Mouse (Mus musculus): ENCODE data around the gene Gm34302. TPM values are rescaled to one million over a fixed set of nuclear protein-coding genes. Genes with fewer than 3 reads are reported as not detected.

Gm34302 gene
- total and polyA plus RNA-seq, 2 experiments from 2014 or later, result 1.2 TPM; not detected in 1

GRCm38 (mm10) chr3:63439738-63440137 is 43.9 kb downstream of the Gm34302 start:
- TF ChIP-seq CTCF (IDR thresholded peaks at IDR 0.05; ENCODE audit: low read depth) (no peak), EP300 (IDR thresholded peaks at IDR 0.05; ENCODE audit: low read depth) (no peak)
- peaks cover 3% of the 10 kb centered on the region; the same call in 1 of the 2 replicates for H3K4me1 ChIP-seq (ENCODE audit: control insufficient read depth, insufficient read depth)
- H3K27me3 ChIP-seq (ENCODE audit: control insufficient read depth, insufficient read depth, low read length), result no peaks in the 10 kb centered on the region
- H3K9ac ChIP-seq (replicated peaks; ENCODE audit: low read depth, low read length), result no peak overlapping the region
- no peak for DNase-seq (ENCODE audit: low spot score)
- H3K4me2 ChIP-seq (ENCODE audit: low read depth, low read length), result no peak overlapping the region
- H3K9me3 ChIP-seq (replicated peaks; ENCODE audit: control insufficient read depth, low read length), result no peaks in the 10 kb centered on the region
- ATAC-seq (ENCODE audit: insufficient read depth, low read depth), result no peak
- H3K36me3 ChIP-seq (replicated peaks; ENCODE audit: control insufficient read depth, insufficient read depth, low read length), result no peaks in the 10 kb centered on the region
- 61% methylated on average over 2 of the region's 2 CpGs for WGBS
- H3K4me3 ChIP-seq (ENCODE audit: low read depth, low read length), result no peak overlapping the region
- H3K27ac ChIP-seq (ENCODE audit: low read depth), result no peak overlapping the region

GRCm38 (mm10) chr3:63438898-63439297 is 44.8 kb downstream of the Gm34302 start:
- H3K4me2 ChIP-seq (ENCODE audit: low read depth, low read length), result no peak overlapping the region
- no peak for ATAC-seq (ENCODE audit: insufficient read depth, low read depth)
- 78% methylated on average over 3 of the region's 3 CpGs for WGBS
- TF ChIP-seq EP300 (IDR thresholded peaks at IDR 0.05; ENCODE audit: low read depth) (no peak), CTCF (IDR thresholded peaks at IDR 0.05; ENCODE audit: low read depth) (no peak)
- no peak overlapping the region for H3K9ac ChIP-seq (replicated peaks; ENCODE audit: low read depth, low read length)
- H3K4me1 ChIP-seq (ENCODE audit: control insufficient read depth, insufficient read depth), result peaks cover 3% of the 10 kb centered on the region; the same call in 1 of the 2 replicates
- no peak overlapping the region for H3K4me3 ChIP-seq (ENCODE audit: low read depth, low read length)
- no peaks in the 10 kb centered on the region for H3K27me3 ChIP-seq (ENCODE audit: control insufficient read depth, insufficient read depth, low read length)
- no peak for DNase-seq (ENCODE audit: low spot score)
- H3K27ac ChIP-seq (ENCODE audit: low read depth), result no peak overlapping the region
- no peaks in the 10 kb centered on the region for H3K9me3 ChIP-seq (replicated peaks; ENCODE audit: control insufficient read depth, low read length)
- no peaks in the 10 kb centered on the region for H3K36me3 ChIP-seq (replicated peaks; ENCODE audit: control insufficient read depth, insufficient read depth, low read length)

Other genes with a start within 250 kb of the Gm34302 start
- gene Mme, start 242.3 kb downstream of the Gm34302 start, total RNA-seq (2014; rRNA removed; ENCODE audit: low replicate concordance), result 1.2 and 4.5 TPM in 2 replicates
- 0.94 and 1.1 TPM in 2 replicates for gene Mme, start 242.3 kb downstream of the Gm34302 start, polyA plus RNA-seq (2015; fragmentation: Nextera tagmentation; extraction: Ambion mirVana)